Mouse (Mus musculus) intestine, postnatal 0 days (tissue): Measurements from ENCODE around the gene Chpf2. TPM values are rescaled to one million over a fixed set of nuclear protein-coding genes. Genes with fewer than 3 reads are reported as not detected.

ENCODE experiments used
- ATAC-seq: fragments of 200-750 bp; cut with Nextera tagmentation; 2 replicates; pipeline ENCODE4 v1.8.0; 2017; ENCODE audit warnings: mild to moderate bottlenecking, moderate TSS enrichment, moderate library complexity
- H3K27ac ChIP-seq: fragments of 300-500 bp; sonication (generic); 2 replicates; pipeline ENCODE4 v1.5.1; 2014; ENCODE audit warnings: mild to moderate bottlenecking, low read depth, low read length, moderate library complexity
- H3K27me3 ChIP-seq: fragments of 300-500 bp; sonication (generic); replicated peaks from 2 replicates; pipeline ENCODE4 v1.6.1; 2014; ENCODE audit warnings: low read length, mixed read lengths; ENCODE audit not compliant: control insufficient read depth, insufficient read depth
- H3K36me3 ChIP-seq: fragments of 300-500 bp; sonication (generic); 2 replicates; pipeline ENCODE4 v1.6.1; 2014; ENCODE audit warnings: mild to moderate bottlenecking, moderate library complexity; ENCODE audit not compliant: control insufficient read depth, insufficient read depth
- H3K4me1 ChIP-seq: fragments of 300-500 bp; sonication (generic); replicated peaks from 2 replicates; pipeline ENCODE4 v1.6.1; 2014; ENCODE audit warnings: antibody characterized with exemption, low read length, mixed read lengths; ENCODE audit not compliant: control insufficient read depth, insufficient read depth
- H3K4me2 ChIP-seq: fragments of 300-500 bp; sonication (generic); replicated peaks from 2 replicates; pipeline ENCODE4 v1.6.1; 2014; ENCODE audit warnings: low read depth, mild to moderate bottlenecking, moderate library complexity
- H3K4me3 ChIP-seq: fragments of 300-500 bp; sonication (generic); 2 replicates; pipeline ENCODE4 v1.5.1; 2014; ENCODE audit warnings: low read depth, low read length
- H3K9ac ChIP-seq: fragments of 300-500 bp; sonication (generic); 2 replicates; pipeline ENCODE4 v1.6.1; 2014; ENCODE audit warnings: mild to moderate bottlenecking, low read depth, low read length
- H3K9me3 ChIP-seq: fragments of 300-500 bp; sonication (generic); 2 replicates; pipeline ENCODE4 v1.6.1; 2016; ENCODE audit warnings: mixed run types; ENCODE audit not compliant: control insufficient read depth
- CTCF ChIP-seq: sonication (generic); IDR thresholded peaks from 2 replicates; pipeline ENCODE4 v1.5.1; 2016; ENCODE audit warnings: low read depth, mild to moderate bottlenecking, control low read depth, antibody characterized with exemption, moderate library complexity
- WGBS: fragments of 180-500 bp; shearing (Covaris S2); extraction: QIAGEN DNeasy Blood & Tissue Kit; methylation state at CpG from one replicate; pipeline ENCODE4 v1.1.7; 2014; 5-methylcytosine and 5-hydroxymethylcytosine counted together
- polyA plus RNA-seq: library from polyadenylated mRNA; unstranded; fragments of >200 nt; fragmentation: Nextera tagmentation; extraction: Ambion mirVana; gene quantifications from 2 replicates; pipeline ENCODE4 v1.2.1, GENCODE M21; 2015

Chpf2 gene
- polyA plus RNA-seq, 1 experiment from 2014 or later: 23.5 TPM

GRCm38 (mm10) chr5:24593928-24594327 is 7.4 kb downstream of the Chpf2 start:
- Histone ChIP-seq H3K4me2 (no peak overlapping the region), H3K9me3 (no peaks in the 10 kb centered on the region), H3K27ac (no peak overlapping the region), H3K4me1 (no peaks in the 10 kb centered on the region; the same call in 1 of the 2 replicates), H3K27me3 (peaks cover 8% of the 10 kb centered on the region; the same call in 1 of the 2 replicates), H3K4me3 (no peak overlapping the region), H3K36me3 (peaks cover 33% of the 10 kb centered on the region; the same call in 1 of the 2 replicates), H3K9ac (no peak overlapping the region)
- 79% methylated on average over 10 of the region's 10 CpGs for WGBS
- no peak for ATAC-seq
- TF ChIP-seq CTCF: no peak

DNA sequence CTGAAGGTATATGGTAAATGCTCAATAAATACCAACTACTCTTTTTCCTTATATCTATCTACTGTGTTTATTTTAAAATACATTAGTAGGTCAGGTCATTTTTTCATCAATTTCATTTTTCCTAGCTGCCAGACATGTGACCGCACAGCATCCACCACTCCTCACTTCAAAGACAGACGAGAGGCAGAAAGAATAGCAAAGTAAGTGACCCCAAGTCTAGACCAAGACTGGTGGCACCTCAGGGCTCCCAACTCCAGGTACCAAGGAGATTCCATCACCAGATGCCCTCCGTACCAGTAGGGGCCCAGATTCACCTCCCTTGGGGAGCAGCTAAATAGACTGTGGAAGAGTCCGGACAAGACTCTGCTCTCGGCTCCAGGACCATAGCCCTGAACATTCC is 7.8 kb downstream of the Chpf2 start:
- Histone ChIP-seq H3K27ac (no peak overlapping the region), H3K4me2 (no peak overlapping the region), H3K4me1 (no peaks in the 10 kb centered on the region; the same call in 1 of the 2 replicates), H3K27me3 (peaks cover 12% of the 10 kb centered on the region), H3K36me3 (peaks cover 29% of the 10 kb centered on the region; the same call in 1 of the 2 replicates), H3K4me3 (no peak overlapping the region), H3K9me3 (no peaks in the 10 kb centered on the region), H3K9ac (no peak overlapping the region)
- TF ChIP-seq CTCF: no peak
- 89% methylated on average over 5 of the region's 5 CpGs for WGBS
- ATAC-seq: no peak

- Histone ChIP-seq H3K36me3 (peaks cover 23% of the 10 kb centered on the region; the same call in 1 of the 2 replicates), H3K4me2 (no peak overlapping the region), H3K27me3 (peaks cover 16% of the 10 kb centered on the region), H3K27ac (no peak overlapping the region), H3K9ac (no peak overlapping the region), H3K4me3 (no peak overlapping the region), H3K9me3 (no peaks in the 10 kb centered on the region), H3K4me1 (no peaks in the 10 kb centered on the region; the same call in 1 of the 2 replicates)
- WGBS: 89% methylated on average over 5 of the region's 5 CpGs
- no peak for TF ChIP-seq CTCF
- ATAC-seq: no peak
Measured at GRCm38 (mm10) chr5:24595261-24595660, 8.7 kb downstream of the Chpf2 start.

DNA sequence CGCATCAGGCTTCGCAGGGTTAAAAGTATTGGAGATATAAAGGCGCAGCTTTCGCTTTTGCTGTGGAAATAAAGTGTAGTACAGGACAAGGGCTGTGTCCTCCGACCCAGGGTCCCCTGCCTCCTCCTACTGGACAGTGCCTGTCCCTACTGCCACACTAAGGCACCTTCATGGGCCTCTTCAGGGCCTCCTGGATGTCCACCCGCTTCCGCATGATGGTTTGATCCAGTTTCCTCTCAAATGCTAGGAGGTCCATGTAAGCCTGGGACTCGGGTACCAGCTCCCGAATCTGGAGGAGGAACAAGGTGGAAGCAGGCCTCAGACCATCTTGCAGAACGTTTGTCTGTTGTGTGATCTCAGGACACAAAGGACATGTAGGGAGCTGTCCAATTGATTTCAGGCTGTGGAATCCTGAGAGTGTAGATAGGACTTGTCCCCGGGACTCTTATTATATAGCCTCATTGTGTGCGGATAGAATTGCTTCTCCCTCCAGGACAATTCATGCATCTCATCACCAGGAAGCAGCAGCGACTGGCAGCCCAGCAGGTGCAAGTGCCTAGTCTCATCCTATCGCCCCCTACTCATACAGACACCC is 9.3 kb downstream of the Chpf2 start:
- TF ChIP-seq CTCF: no peak

GRCm38 (mm10) chr5:24596519-24597171 is 10.1 kb downstream of the Chpf2 start:
- Histone ChIP-seq H3K9me3 (no peaks in the 10 kb centered on the region), H3K4me3 (no peak overlapping the region), H3K27me3 (peaks cover 28% of the 10 kb centered on the region), H3K9ac (no peak overlapping the region), H3K36me3 (peaks cover 19% of the 10 kb centered on the region; the same call in 1 of the 2 replicates), H3K27ac (no peak overlapping the region), H3K4me2 (0 out of 2 replicates have a peak overlapping the region, but pooled peaks have one; percentile 3), H3K4me1 (no peaks in the 10 kb centered on the region; the same call in 1 of the 2 replicates)
- 39% methylated on average over 11 of the region's 11 CpGs for WGBS
- no peak for ATAC-seq
- no peak for TF ChIP-seq CTCF

More for the DNA sequence above, 9.3 kb downstream of the Chpf2 start:
- H3K4me1 ChIP-seq: no peaks in the 10 kb centered on the region; the same call in 1 of the 2 replicates
- H3K4me3 ChIP-seq: no peak overlapping the region
- no peak overlapping the region for H3K9ac ChIP-seq
- peaks cover 23% of the 10 kb centered on the region; the same call in 1 of the 2 replicates for H3K36me3 ChIP-seq
- H3K27me3 ChIP-seq: peaks cover 21% of the 10 kb centered on the region
- WGBS: 77% methylated on average over 14 of the region's 14 CpGs
- no peak for ATAC-seq
- H3K9me3 ChIP-seq: no peaks in the 10 kb centered on the region
- H3K27ac ChIP-seq: no peak overlapping the region
- no peak overlapping the region for H3K4me2 ChIP-seq

DNA sequence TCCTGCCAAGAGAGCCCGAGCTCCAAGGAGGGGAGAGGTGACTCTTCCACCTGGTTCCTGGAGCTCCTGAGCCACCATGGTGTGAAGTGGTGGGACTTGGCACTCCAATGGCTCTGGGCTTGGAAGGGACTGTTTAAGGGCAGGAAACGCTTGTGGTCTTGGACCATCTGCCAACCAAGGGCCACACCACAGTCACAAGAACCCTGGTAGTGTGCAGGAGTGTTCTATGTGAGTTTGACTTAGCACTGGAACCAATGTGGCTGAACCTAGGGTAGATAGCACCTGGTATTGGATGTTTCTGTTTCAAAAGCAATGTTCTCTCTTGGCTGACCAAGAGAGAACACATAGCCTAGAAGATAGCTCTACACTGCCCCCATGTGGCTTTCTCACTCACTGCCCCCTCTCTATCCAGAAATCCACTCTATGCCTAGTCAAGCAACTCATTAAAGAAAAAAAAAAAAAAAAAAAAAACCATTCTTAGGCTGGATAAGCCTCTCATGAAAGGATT is 10.7 kb downstream of the Chpf2 start:
- Histone ChIP-seq H3K9me3 (no peaks in the 10 kb centered on the region), H3K4me2 (no peak overlapping the region), H3K9ac (no peak overlapping the region), H3K27ac (no peak overlapping the region), H3K4me3 (no peak overlapping the region), H3K4me1 (no peaks in the 10 kb centered on the region; the same call in 1 of the 2 replicates), H3K36me3 (peaks cover 17% of the 10 kb centered on the region; the same call in 1 of the 2 replicates), H3K27me3 (peaks cover 28% of the 10 kb centered on the region)
- ATAC-seq: peak; percentile 60
- peak; percentile 78 for TF ChIP-seq CTCF
- WGBS: 77% methylated on average over 2 of the region's 2 CpGs
